ENCODE assay signal across 20 mouse cellular contexts in genomic region chr5:93183311-93183710, GRCm38 (mm10). TPM values are rescaled to one million over a fixed set of nuclear protein-coding genes. Genes with fewer than 3 reads are reported as not detected.
DNase-seq lines count a peak whose midpoint lies in the region; ATAC-seq and TF ChIP-seq lines count a peak whose summit lies in the region.
"Had no signal": no experiment of that assay in that cellular context is flagged by ENCODE, and none has a peak within 500 bp of the region (broad histone marks: within the 10 kb centered on the region; RNA-seq: fewer than 3 reads in every experiment).

No protein-coding gene starts in this region.

- H3K9ac ChIP-seq in hindbrain, embryonic 12.5 days = no peak overlapping the region

- no peaks in the 10 kb centered on the region for H3K79me2 ChIP-seq in myocyte (ENCODE audit: control insufficient read depth, insufficient read depth)

- intact Hi-C loops in heart, postnatal 10 days (cut with DNase I) = no loop called here

- H3K36me3 ChIP-seq in myocyte (ENCODE audit: control insufficient read depth, insufficient read depth) = peaks cover 36% of the 10 kb centered on the region
- peaks cover 55% of the 10 kb centered on the region for H3K36me3 ChIP-seq in hindbrain, embryonic 12.5 days

- DNase-seq in heart, adult 11 months = peak; percentile 55
- no peak for DNase-seq in heart, postnatal 10 days
- DNase-seq: adrenal gland, adult 2 months; adrenal gland, adult 8-10 months; adrenal gland, postnatal 10 days; adrenal gland, postnatal 14 days; adrenal gland, postnatal 25 days; adrenal gland, postnatal 36 days; B cell, adult 2 months; cerebellum, adult 11 months; cerebellum, adult 11-12 months; cerebellum, adult 18-20 months had no signal

- WGBS in hindbrain, embryonic 12.5 days = 84% methylated on average over 6 of the region's 6 CpGs

- no peak overlapping the region for H3ac ChIP-seq in myocyte (ENCODE audit: control insufficient read depth, insufficient read length)

- no peak overlapping the region for H3K4me3 ChIP-seq in myocyte
- no peak overlapping the region for H3K4me3 ChIP-seq in hindbrain, embryonic 12.5 days

- no peak for ATAC-seq in hindbrain, embryonic 12.5 days (ENCODE audit: low FRiP score)
- ATAC-seq: activated CD4-positive, CD25-positive, alpha-beta regulatory T cell, adult 4 months; CD4-positive, CD25-positive, alpha-beta regulatory T cell, adult 4 months; Patski had no signal

- H3K4me2 ChIP-seq in myocyte (ENCODE audit: low read depth) = no peak overlapping the region
- H3K4me2 ChIP-seq in hindbrain, embryonic 12.5 days (replicated peaks) = no peak overlapping the region

- no peaks in the 10 kb centered on the region for H3K27me3 ChIP-seq in myocyte (ENCODE audit: control insufficient read depth, insufficient read depth, insufficient read length)
- H3K27me3 ChIP-seq in hindbrain, embryonic 12.5 days = no peaks in the 10 kb centered on the region
- H3K27me3 ChIP-seq: CH12.LX, Patski had no signal

- H3K9me3 ChIP-seq in hindbrain, embryonic 12.5 days (replicated peaks) = no peaks in the 10 kb centered on the region
- H3K9me3 ChIP-seq: G1E had no signal

- no peaks in the 10 kb centered on the region for H3K4me1 ChIP-seq in hindbrain, embryonic 12.5 days

- no peak for TF ChIP-seq POLR2A in myocyte (IDR thresholded peaks at IDR 0.05; ENCODE audit: insufficient read length, low read depth)

- no peak overlapping the region for H3K27ac ChIP-seq in hindbrain, embryonic 12.5 days

TF ChIP-seq in myocyte, 11 proteins besides CTCF, POLR2A, EP300 and RAD21:
- peak; percentile 65 for TF ChIP-seq POLR2AphosphoS2 (IDR thresholded peaks at IDR 0.05; ENCODE audit: insufficient read length, low read depth)
- no peak for TF ChIP-seq MAX (IDR thresholded peaks at IDR 0.05; ENCODE audit: low read depth)

RNA-seq across cellular contexts. Expression of gene Ccni, which starts 23.0 kb away (rescaled TPM):
- total RNA-seq in heart, postnatal 10 days (2021) = 100 to 1,000 TPM; 252 to 270 TPM
- 132 TPM for polyA plus RNA-seq in myocyte (2012; fragmentation: generic; extraction: Trizol)
- polyA plus RNA-seq in hindbrain, embryonic 12.5 days (2016; fragmentation: Nextera tagmentation; extraction: Ambion mirVana) = 161 and 170 TPM in 2 replicates

RNA-seq across cellular contexts. Expression of gene 2010109A12Rik, which starts 23.0 kb away (rescaled TPM):
- total RNA-seq in heart, postnatal 10 days (2021) = under 1 TPM in 1 of 2 experiments, not detected in 1; 0.57 TPM
- not detected for polyA plus RNA-seq in myocyte (2012; fragmentation: generic; extraction: Trizol)
- 1.5 and 2.9 TPM in 2 replicates for polyA plus RNA-seq in hindbrain, embryonic 12.5 days (2016; fragmentation: Nextera tagmentation; extraction: Ambion mirVana)
- polyA plus RNA-seq: adrenal gland, adult 2 months; C2C12 had no signal
